Mouse (Mus musculus) adrenal gland, postnatal 10 days (tissue): ENCODE results near the gene Stpg2. TPM values are rescaled to one million over a fixed set of nuclear protein-coding genes. Genes with fewer than 3 reads are reported as not detected.
"Not testable (repeated sequence)": the region's sequence is repeated elsewhere in the genome, so short reads cannot be mapped to it uniquely, and the experiment has no call there.

Experiments
- DNase-seq: peaks from one replicate; pipeline ENCODE4 v3.0.0; 2021; ENCODE audit warnings: mixed read lengths
- total RNA-seq, 2 experiments: library from RNA; stranded (reverse); gene quantifications; 2 replicates each; pipeline ENCODE4 v1.2.3; 2021

The Stpg2 gene
- total RNA-seq, 2 experiments from 2014 or later: 0.18 TPM; not detected in 1

GRCm38 (mm10) chr3:139419142-139419541 lies 213.6 kb downstream of the Stpg2 start:
- no peak for DNase-seq

DNA sequence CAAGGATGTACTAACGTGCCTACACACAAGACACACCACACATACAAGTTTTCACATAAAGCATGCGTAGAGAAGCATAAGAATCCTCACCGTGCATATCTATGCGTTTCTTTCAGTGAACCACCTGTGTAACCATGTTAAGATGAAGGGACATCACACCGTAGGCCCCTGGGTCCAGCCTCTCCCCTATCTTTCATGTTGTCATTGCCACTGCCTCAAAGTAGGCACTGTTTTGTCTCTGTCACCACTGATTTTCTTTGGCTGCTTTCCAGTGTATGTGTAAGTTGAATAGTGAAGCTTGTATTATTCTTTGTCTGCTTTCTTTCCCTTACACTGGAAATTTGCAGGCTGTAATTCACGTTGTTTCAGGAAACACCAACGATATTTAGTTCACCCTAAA lies 236.7 kb downstream of the Stpg2 start:
- no peak for DNase-seq

DNA sequence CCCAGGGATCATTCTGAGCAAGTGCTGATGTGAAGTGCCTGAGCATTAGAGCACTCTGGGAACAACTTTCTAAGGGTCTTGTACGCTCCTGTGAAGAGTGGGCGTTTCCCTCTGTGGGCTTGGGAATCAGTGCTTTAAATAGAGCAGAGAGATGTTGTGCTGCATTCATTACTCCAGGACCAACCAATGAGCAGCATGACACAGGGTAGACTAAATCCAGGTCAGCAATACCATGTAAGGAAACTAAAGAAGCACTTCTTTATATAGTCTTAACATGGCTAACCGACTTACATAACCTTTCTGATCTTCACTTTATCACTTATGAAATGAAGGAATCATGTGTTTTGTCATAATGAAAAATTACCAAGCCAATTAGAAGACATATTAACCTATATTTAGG lies 290.4 kb downstream of the Stpg2 start:
- DNase-seq: no peak

GRCm38 (mm10) chr3:139502216-139502615 lies 296.7 kb downstream of the Stpg2 start:
- DNase-seq: no peak

DNA sequence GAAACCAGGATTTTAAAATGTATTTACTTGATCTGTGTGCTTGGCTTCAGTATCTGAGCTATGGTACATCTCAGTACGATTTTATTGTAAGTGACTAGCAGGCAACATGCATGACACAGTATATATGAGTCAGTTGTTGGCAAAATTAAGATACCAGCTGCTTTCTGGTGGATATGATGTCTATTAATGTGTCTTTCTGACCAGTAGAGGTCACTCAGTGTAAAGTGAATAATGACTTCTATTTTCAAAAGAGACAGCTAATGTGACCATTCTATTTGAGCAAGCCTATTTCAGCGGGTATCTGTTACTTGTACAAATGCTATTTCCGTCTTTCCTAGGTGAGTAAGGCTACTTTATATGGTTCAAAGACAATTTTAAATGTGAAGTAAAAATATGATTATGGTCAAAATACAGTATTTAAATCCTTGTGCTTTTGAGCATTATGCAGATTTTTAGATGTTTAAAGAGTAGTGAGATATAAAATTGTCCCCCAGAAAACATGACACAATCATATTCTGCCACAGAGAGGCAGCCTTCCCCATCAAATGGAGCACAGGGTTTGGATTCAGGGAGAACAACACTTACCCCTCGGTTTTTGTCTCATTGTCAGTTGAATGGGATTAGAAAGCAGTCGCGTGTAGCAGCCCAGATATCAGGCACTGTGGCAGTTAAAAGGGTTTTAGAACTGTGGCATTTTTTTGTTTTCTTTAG lies 303.9 kb downstream of the Stpg2 start:
- no peak for DNase-seq

- DNase-seq: no peak
Observed at GRCm38 (mm10) chr3:139578496-139578895, 373.0 kb downstream of the Stpg2 start.

GRCm38 (mm10) chr3:139581298-139581697 lies 375.8 kb downstream of the Stpg2 start:
- no peak for DNase-seq

- DNase-seq: no peak
Observed at GRCm38 (mm10) chr3:139599508-139599907, 394.0 kb downstream of the Stpg2 start.

- DNase-seq: not testable (repeated sequence)
Observed at GRCm38 (mm10) chr3:139608267-139608666, 402.8 kb downstream of the Stpg2 start.

DNA sequence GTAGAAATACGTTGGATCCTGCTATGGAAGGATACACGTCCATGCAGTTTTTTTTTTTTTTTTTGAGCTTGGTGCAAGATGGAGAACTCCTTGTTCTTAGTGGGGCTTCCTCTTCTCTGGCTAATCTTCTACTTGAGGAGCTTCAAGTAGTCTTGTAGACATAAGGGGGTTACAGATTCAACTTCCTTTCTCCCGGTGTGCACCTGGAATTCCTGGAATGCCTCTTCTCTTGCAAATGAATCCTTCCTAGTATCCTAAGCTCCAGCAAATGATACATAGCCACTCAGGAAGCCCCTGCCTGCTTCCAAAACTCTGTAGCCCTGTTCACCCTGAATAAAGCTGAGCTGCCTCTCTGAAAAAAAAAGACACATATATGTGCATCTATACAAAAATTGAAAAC lies 409.1 kb downstream of the Stpg2 start:
- no peak for DNase-seq

- no peak for DNase-seq
Observed at GRCm38 (mm10) chr3:139615791-139616190, 410.3 kb downstream of the Stpg2 start.

- no peak for DNase-seq
Observed at GRCm38 (mm10) chr3:139637887-139638286, 432.4 kb downstream of the Stpg2 start.

DNA sequence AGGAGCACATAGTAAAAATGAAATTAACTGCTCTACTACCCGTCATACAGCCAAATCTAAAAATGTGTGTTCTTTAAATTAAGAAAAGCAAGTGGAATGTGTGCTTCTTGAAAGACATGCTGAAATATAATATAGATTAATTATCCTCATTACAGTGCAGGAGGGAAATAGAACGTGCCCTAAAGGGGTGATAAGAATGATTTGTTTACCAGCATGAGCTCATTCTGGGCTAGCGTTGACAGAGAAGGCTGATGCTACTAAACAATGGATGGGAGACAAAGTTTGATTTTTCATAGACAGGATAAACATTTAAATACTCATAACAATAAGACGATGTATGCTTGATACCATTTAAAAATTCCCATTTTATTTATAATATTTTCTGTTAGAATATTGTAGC lies 446.0 kb downstream of the Stpg2 start:
- no peak for DNase-seq

GRCm38 (mm10) chr3:139659416-139659815 lies 453.9 kb downstream of the Stpg2 start:
- no peak for DNase-seq

GRCm38 (mm10) chr3:139662241-139662640 lies 456.7 kb downstream of the Stpg2 start:
- no peak for DNase-seq

- no peak for DNase-seq
Observed at GRCm38 (mm10) chr3:139663712-139664245, 458.3 kb downstream of the Stpg2 start.

GRCm38 (mm10) chr3:139665047-139665446 lies 459.6 kb downstream of the Stpg2 start:
- no peak for DNase-seq

DNA sequence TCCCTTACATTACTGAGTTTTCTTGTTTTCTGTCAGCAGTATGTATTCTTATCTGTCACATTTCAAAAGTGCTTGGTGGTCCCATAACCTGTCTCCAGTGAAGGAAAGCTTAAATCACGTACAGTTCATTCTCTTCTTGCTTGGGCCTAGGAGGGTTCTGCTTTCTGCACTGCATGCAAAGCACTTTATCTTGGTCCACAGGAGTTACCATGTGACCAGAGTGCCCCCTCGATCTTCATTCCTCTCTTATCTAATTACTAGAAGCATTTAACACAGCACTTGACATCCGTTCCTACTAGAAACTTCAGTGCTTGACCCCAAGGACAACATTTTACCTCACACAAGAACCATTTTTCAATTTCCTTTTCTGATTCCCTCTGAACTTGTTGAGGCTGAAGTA lies 470.7 kb downstream of the Stpg2 start:
- no peak for DNase-seq

DNA sequence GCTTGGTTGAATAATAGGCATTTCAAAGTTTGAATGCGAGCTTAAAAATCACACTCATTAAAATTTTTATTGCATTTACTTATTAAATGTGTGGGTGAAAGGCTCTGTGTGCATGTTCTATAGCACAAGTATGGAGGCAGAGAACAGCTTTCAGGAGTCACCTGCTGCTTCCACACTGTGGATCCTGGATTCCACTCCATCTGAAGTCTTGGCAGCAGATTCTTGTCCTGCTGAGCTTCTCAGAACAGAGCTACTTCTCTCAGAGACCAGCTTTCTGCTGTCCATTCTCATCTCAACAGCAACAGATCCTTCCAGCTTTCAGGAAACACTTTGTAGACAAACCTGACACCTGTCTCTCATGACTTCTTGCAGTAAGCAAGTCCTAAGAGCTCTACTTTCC lies 471.2 kb downstream of the Stpg2 start:
- no peak for DNase-seq

DNA sequence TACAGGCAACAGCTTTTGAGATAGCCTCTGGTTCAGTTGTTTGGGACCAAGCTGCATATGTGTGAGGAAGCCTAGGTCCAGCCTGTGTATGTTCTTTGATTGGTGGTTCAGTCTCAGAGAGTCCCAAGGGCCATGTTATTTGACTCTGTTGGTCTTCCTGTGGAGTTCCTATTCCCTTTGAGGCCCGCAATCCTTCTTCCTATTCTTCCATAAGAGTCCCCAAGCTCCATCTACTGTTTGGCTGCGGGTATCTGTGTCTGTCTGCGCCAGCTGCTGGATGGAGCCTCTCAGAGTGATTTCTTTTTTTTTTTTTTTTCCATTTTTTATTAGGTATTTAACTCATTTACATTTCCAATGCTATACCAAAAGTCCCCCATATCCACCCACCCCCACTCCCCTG lies 498.7 kb downstream of the Stpg2 start:
- DNase-seq: not testable (repeated sequence)

GRCm38 (mm10) chr3:139707396-139707795 lies 501.9 kb downstream of the Stpg2 start:
- not testable (repeated sequence) for DNase-seq

DNA sequence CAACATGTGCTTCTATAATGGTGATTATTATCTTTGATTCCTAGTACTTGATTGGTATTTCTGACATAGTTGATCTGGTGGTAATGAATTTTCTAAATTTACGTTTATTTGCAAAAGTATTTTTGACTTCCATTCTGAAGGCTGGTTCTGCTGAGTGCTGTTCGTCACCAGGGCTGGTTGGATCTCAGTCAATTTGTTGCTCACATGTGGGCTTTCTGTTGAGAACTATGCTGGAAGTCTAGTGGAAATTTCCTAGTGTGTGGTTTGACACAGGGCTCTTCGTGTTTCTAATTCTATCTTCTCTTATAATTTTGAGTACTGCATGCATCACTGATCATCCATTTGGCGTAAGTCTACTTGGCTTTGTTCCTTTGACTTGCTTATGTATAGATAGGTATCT lies 504.3 kb downstream of the Stpg2 start:
- DNase-seq: no peak

DNA sequence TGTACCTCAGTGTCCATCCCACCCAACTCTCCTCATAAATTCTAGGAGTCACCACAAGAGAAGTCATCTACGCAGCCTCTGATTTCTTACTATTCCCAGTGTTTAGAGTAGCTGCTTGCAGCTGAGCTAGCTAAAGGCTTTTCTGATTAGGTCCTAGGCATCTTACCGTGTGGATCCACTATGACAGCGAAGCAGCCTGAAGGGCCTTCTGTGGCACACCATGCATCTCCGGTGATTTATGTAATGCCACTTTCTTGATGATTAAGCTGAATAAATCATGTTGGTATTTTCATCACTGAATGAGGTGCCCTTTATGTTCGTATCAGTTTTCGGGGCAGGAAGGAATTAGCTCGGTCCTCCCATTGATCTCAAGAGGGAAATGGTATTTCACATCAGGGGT lies 523.3 kb downstream of the Stpg2 start:
- no peak for DNase-seq

DNA sequence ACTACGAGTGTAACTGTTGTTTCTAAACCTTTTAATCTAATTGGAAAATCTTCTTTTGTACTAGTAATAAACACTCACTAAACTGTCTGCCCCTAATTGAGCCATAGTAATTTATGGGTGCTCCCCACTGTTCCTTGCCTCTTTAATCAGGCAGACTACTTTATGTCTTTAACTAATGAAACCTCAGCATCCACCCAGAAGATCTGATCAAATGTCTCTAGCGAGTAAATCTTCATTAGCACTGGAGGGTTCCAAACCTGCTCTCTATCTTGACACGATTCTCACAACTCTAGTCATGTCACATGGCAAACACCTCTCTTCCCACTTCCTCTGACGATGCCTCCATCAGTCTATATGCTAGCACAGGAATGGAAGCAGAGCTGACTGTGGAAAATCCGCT lies 523.8 kb downstream of the Stpg2 start:
- DNase-seq: no peak
